Mouse (Mus musculus): ENCODE data around the gene Arhgef18. TPM values are rescaled to one million over a fixed set of nuclear protein-coding genes. Genes with fewer than 3 reads are reported as not detected.

The Arhgef18 gene
- total RNA-seq (2017), result 44.8 to 134 TPM (median 53.5 TPM) in 3 replicates

- ATAC-seq (replicated peaks; ENCODE audit: insufficient number of reproducible peaks, low FRiP score, low TSS enrichment, poor library complexity, severe bottlenecking), result no peak
These were observed at the start of gene Arhgef18 for GRCm38 (mm10) chr8:3392771-3393710. Gene Arhgef18 (plus strand): TSS chr8:3393006.

GRCm38 (mm10) chr8:3345337-3345736 is 47.5 kb upstream of the Arhgef18 start:
- ATAC-seq (replicated peaks; ENCODE audit: insufficient number of reproducible peaks, low FRiP score, low TSS enrichment, poor library complexity, severe bottlenecking), result no peak

- no peak for ATAC-seq (replicated peaks; ENCODE audit: insufficient number of reproducible peaks, low FRiP score, low TSS enrichment, poor library complexity, severe bottlenecking)
These were observed 46.0 kb upstream of the Arhgef18 start for GRCm38 (mm10) chr8:3346691-3347413.

- peak; percentile 40; the same call in 1 of the 2 replicates for ATAC-seq (replicated peaks; ENCODE audit: insufficient number of reproducible peaks, low FRiP score, low TSS enrichment, poor library complexity, severe bottlenecking)
These were observed 44.5 kb upstream of the Arhgef18 start for GRCm38 (mm10) chr8:3348142-3348823.

- ATAC-seq (replicated peaks; ENCODE audit: insufficient number of reproducible peaks, low FRiP score, low TSS enrichment, poor library complexity, severe bottlenecking), result no peak
These were observed 42.1 kb upstream of the Arhgef18 start for GRCm38 (mm10) chr8:3350747-3351146.

- ATAC-seq (replicated peaks; ENCODE audit: insufficient number of reproducible peaks, low FRiP score, low TSS enrichment, poor library complexity, severe bottlenecking), result no peak
These were observed 40.1 kb upstream of the Arhgef18 start for GRCm38 (mm10) chr8:3352715-3353114.

- peak; percentile 60 for ATAC-seq (replicated peaks; ENCODE audit: insufficient number of reproducible peaks, low FRiP score, low TSS enrichment, poor library complexity, severe bottlenecking)
These were observed 39.5 kb upstream of the Arhgef18 start, which contains the start of gene A430078G23Rik for GRCm38 (mm10) chr8:3353189-3353810. Gene A430078G23Rik (plus strand): TSS chr8:3353415.

GRCm38 (mm10) chr8:3353811-3354442 is 38.9 kb upstream of the Arhgef18 start:
- no peak for ATAC-seq (replicated peaks; ENCODE audit: insufficient number of reproducible peaks, low FRiP score, low TSS enrichment, poor library complexity, severe bottlenecking)

GRCm38 (mm10) chr8:3354443-3354812 is 38.4 kb upstream of the Arhgef18 start:
- peak; percentile 42 for ATAC-seq (replicated peaks; ENCODE audit: insufficient number of reproducible peaks, low FRiP score, low TSS enrichment, poor library complexity, severe bottlenecking)

GRCm38 (mm10) chr8:3355586-3355985 is 37.2 kb upstream of the Arhgef18 start:
- ATAC-seq (replicated peaks; ENCODE audit: insufficient number of reproducible peaks, low FRiP score, low TSS enrichment, poor library complexity, severe bottlenecking), result peak; percentile 73

- no peak for ATAC-seq (replicated peaks; ENCODE audit: insufficient number of reproducible peaks, low FRiP score, low TSS enrichment, poor library complexity, severe bottlenecking)
These were observed 34.7 kb upstream of the Arhgef18 start for GRCm38 (mm10) chr8:3358060-3358459.

- no peak for ATAC-seq (replicated peaks; ENCODE audit: insufficient number of reproducible peaks, low FRiP score, low TSS enrichment, poor library complexity, severe bottlenecking)
These were observed 25.7 kb upstream of the Arhgef18 start for GRCm38 (mm10) chr8:3367086-3367485.

GRCm38 (mm10) chr8:3368091-3368490 is 24.7 kb upstream of the Arhgef18 start:
- peak; percentile 75 for ATAC-seq (replicated peaks; ENCODE audit: insufficient number of reproducible peaks, low FRiP score, low TSS enrichment, poor library complexity, severe bottlenecking)

- ATAC-seq (replicated peaks; ENCODE audit: insufficient number of reproducible peaks, low FRiP score, low TSS enrichment, poor library complexity, severe bottlenecking), result no peak
These were observed 17.1 kb upstream of the Arhgef18 start for GRCm38 (mm10) chr8:3375748-3376147.

GRCm38 (mm10) chr8:3376641-3377274 is 16.0 kb upstream of the Arhgef18 start:
- no peak for ATAC-seq (replicated peaks; ENCODE audit: insufficient number of reproducible peaks, low FRiP score, low TSS enrichment, poor library complexity, severe bottlenecking)

GRCm38 (mm10) chr8:3387286-3387685 is 5.5 kb upstream of the Arhgef18 start:
- peak; percentile 70 for ATAC-seq (replicated peaks; ENCODE audit: insufficient number of reproducible peaks, low FRiP score, low TSS enrichment, poor library complexity, severe bottlenecking)

- no peak for ATAC-seq (replicated peaks; ENCODE audit: insufficient number of reproducible peaks, low FRiP score, low TSS enrichment, poor library complexity, severe bottlenecking)
These were observed 4.0 kb upstream of the Arhgef18 start for GRCm38 (mm10) chr8:3388591-3389338.
